Mouse (Mus musculus) hindbrain, embryonic 14.5 days (tissue): ENCODE measurements at regions not wholly inside any gene's neighbourhood (a gene's known extent, or its start where the extent isn't known, plus 50 kb on each side); places are given as distances from the start of the nearest gene placed in this dataset.
"Not testable (repeated sequence)": the region's sequence is repeated elsewhere in the genome, so short reads cannot be mapped to it uniquely, and the experiment has no call there.

Source experiments
- ATAC-seq: fragments of 200-750 bp; cut with Nextera tagmentation; 2 replicates; pipeline ENCODE4 v1.8.0; 2017; ENCODE audit warnings: moderate number of reproducible peaks, mild to moderate bottlenecking, moderate TSS enrichment, moderate library complexity; ENCODE audit not compliant: low FRiP score
- DNase-seq: peaks from one replicate; pipeline ENCODE4 v3.0.0-alpha.2; 2015; ENCODE audit warnings: low spot score
- H3K27ac ChIP-seq: fragments of 300-500 bp; sonication (generic); 2 replicates; pipeline ENCODE4 v1.5.1; 2014; ENCODE audit warnings: mild to moderate bottlenecking, moderate library complexity
- H3K27me3 ChIP-seq: fragments of 300-500 bp; sonication (generic); 2 replicates; pipeline ENCODE4 v1.6.1; 2014; ENCODE audit warnings: mild to moderate bottlenecking, low read length, mixed read lengths; ENCODE audit not compliant: control insufficient read depth, insufficient read depth
- H3K36me3 ChIP-seq: fragments of 300-500 bp; sonication (generic); replicated peaks from 2 replicates; pipeline ENCODE4 v1.6.1; 2014; ENCODE audit not compliant: control insufficient read depth, insufficient read depth
- H3K4me1 ChIP-seq: fragments of 300-500 bp; sonication (generic); replicated peaks from 2 replicates; pipeline ENCODE4 v1.6.1; 2014; ENCODE audit warnings: antibody characterized with exemption, low read length, mixed read lengths; ENCODE audit not compliant: control insufficient read depth, insufficient read depth
- H3K4me2 ChIP-seq: fragments of 300-500 bp; sonication (generic); replicated peaks from 2 replicates; pipeline ENCODE4 v1.6.1; 2014; ENCODE audit warnings: mild to moderate bottlenecking, moderate library complexity
- H3K4me3 ChIP-seq: fragments of 300-500 bp; sonication (generic); replicated peaks from 2 replicates; pipeline ENCODE4 v1.5.1; 2014; ENCODE audit warnings: mild to moderate bottlenecking, low read length
- H3K9ac ChIP-seq: fragments of 300-500 bp; sonication (generic); 2 replicates; pipeline ENCODE4 v1.6.1; 2014
- H3K9me3 ChIP-seq: fragments of 300-500 bp; sonication (generic); 2 replicates; pipeline ENCODE4 v1.6.1; 2016; ENCODE audit warnings: low read length; ENCODE audit not compliant: control insufficient read depth
- WGBS: fragments of 180-500 bp; shearing (Covaris S2); extraction: QIAGEN DNeasy Blood & Tissue Kit; methylation state at CpG from one replicate; pipeline ENCODE4 v1.1.7; 2014; 5-methylcytosine and 5-hydroxymethylcytosine counted together

GRCm38 (mm10) chr1:149327171-149327570, 633.9 kb downstream of the Pla2g4a start:
- Histone ChIP-seq H3K4me1 (no peaks in the 10 kb centered on the region), H3K27ac (no peak overlapping the region), H3K4me3 (no peak overlapping the region), H3K9ac (no peak overlapping the region), H3K4me2 (no peak overlapping the region), H3K27me3 (no peaks in the 10 kb centered on the region), H3K9me3 (no peaks in the 10 kb centered on the region), H3K36me3 (no peaks in the 10 kb centered on the region)
- ATAC-seq = no peak
- WGBS = 68% methylated on average over 3 of the region's 3 CpGs
- no peak for DNase-seq

- H3K36me3 ChIP-seq = no peaks in the 10 kb centered on the region
- no peak overlapping the region for H3K4me2 ChIP-seq
- no peak for DNase-seq
- no peaks in the 10 kb centered on the region for H3K9me3 ChIP-seq
- no peaks in the 10 kb centered on the region for H3K4me1 ChIP-seq
- H3K9ac ChIP-seq = no peak overlapping the region
- no peaks in the 10 kb centered on the region for H3K27me3 ChIP-seq
- no peak overlapping the region for H3K27ac ChIP-seq
- no peak for ATAC-seq
- WGBS = 72% methylated on average over 1 of the region's 1 CpGs
- H3K4me3 ChIP-seq = no peak overlapping the region
These were observed 638.0 kb downstream of the Pla2g4a start for GRCm38 (mm10) chr1:149323095-149323494.

GRCm38 (mm10) chr1:149289725-149290124, 671.4 kb downstream of the Pla2g4a start:
- H3K27ac ChIP-seq = no peak overlapping the region
- no peak overlapping the region for H3K4me3 ChIP-seq
- H3K36me3 ChIP-seq = no peaks in the 10 kb centered on the region
- H3K4me1 ChIP-seq = no peaks in the 10 kb centered on the region
- ATAC-seq (no peak), DNase-seq (no peak)
- no peak overlapping the region for H3K9ac ChIP-seq
- no peaks in the 10 kb centered on the region for H3K27me3 ChIP-seq
- no peak overlapping the region for H3K4me2 ChIP-seq
- H3K9me3 ChIP-seq = no peaks in the 10 kb centered on the region
- 95% methylated on average over 1 of the region's 1 CpGs for WGBS

DNA sequence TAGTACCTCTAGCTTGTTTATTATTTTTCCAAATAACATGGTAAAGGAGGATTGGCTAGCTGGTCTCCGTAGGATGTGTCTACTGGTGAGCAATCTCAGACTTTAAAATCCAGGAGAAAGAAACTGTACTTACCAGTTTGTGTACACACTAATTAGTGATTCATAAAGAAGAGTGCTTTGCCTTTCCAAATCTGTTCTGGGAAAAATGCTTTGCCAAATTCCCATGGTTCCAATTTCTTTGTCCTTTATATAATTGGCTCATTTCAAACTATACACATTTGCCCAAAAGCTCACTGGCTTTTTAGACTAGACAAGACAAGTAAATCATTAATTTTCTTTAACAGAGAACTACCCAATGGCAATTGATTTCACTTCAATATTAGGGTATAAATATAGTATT, 686.2 kb downstream of the Pla2g4a start:
- Histone ChIP-seq H3K9me3 (no peaks in the 10 kb centered on the region), H3K4me1 (no peaks in the 10 kb centered on the region), H3K36me3 (no peaks in the 10 kb centered on the region), H3K4me3 (no peak overlapping the region), H3K9ac (no peak overlapping the region), H3K27me3 (no peaks in the 10 kb centered on the region), H3K4me2 (no peak overlapping the region), H3K27ac (no peak overlapping the region)
- ATAC-seq (no peak), DNase-seq (no peak)
- WGBS = 83% methylated on average over 1 of the region's 1 CpGs

GRCm38 (mm10) chr1:149256866-149257265, 704.2 kb downstream of the Pla2g4a start:
- no peak overlapping the region for H3K4me3 ChIP-seq
- DNase-seq = no peak
- H3K4me1 ChIP-seq = no peaks in the 10 kb centered on the region
- no peak overlapping the region for H3K27ac ChIP-seq
- no peaks in the 10 kb centered on the region for H3K9me3 ChIP-seq
- ATAC-seq = no peak; the same call in 1 of the 2 replicates
- H3K4me2 ChIP-seq = no peak overlapping the region
- no peaks in the 10 kb centered on the region for H3K27me3 ChIP-seq
- no peaks in the 10 kb centered on the region for H3K36me3 ChIP-seq
- 55% methylated on average over 3 of the region's 3 CpGs for WGBS
- no peak overlapping the region for H3K9ac ChIP-seq

DNA sequence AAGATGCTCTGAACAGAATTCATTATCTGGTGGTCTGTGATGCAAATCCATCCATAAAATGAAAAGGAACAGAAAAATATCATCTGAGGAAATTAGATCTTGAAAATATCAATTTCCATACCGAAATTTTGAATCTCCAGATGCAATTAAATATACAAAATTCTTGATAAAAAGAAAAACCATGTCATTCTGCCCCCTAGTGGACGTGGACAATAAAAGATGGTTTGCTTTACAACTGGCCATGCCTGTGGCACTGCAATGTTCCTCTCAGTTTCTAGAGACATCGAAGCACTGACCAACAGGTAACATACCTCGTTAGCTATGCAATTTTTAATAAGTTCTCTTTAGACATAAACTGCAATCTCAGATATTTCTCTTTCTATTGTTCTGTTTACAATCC, 706.9 kb downstream of the Pla2g4a start:
- Histone ChIP-seq H3K9ac (no peak overlapping the region), H3K9me3 (no peaks in the 10 kb centered on the region), H3K36me3 (no peaks in the 10 kb centered on the region), H3K4me2 (no peak overlapping the region), H3K27me3 (no peaks in the 10 kb centered on the region), H3K4me1 (no peaks in the 10 kb centered on the region), H3K27ac (no peak overlapping the region), H3K4me3 (no peak overlapping the region)
- no peak for ATAC-seq
- no peak for DNase-seq
- WGBS = 55% methylated on average over 4 of the region's 4 CpGs

DNA sequence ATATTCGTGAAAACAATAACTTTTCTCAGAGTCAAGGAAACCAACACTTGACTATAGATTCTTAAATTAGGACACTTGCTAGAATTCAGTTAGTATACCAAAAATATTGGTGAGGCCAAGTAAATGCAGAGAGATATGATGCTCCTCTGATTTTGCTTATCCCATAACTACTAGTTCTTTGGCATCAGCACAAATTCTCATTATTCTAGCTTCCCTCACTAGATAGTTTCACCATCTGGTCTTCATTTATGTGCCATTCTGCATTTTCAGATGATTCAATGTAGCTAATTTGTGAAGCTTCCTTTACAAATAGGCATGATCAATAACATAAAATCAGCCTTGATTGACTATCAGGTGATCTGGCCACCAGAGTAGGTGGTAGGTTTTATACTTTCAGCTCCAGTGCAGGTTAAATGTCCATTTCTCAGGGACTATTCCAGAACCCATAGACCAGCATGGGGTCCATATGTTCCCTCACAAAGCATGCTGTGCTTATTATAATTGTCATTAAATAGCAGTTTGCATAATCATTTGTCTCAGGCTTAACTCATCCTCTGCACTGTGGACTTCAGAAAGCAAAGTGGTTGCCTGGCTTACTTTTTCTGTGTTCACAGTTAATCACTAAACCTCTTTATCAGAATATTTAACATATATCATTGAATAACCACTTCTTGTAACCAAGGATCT, 722.6 kb downstream of the Pla2g4a start:
- H3K4me1 ChIP-seq = no peaks in the 10 kb centered on the region
- no peak overlapping the region for H3K4me3 ChIP-seq
- no peak for DNase-seq
- no peaks in the 10 kb centered on the region for H3K36me3 ChIP-seq
- 89% methylated on average over 1 of the region's 1 CpGs for WGBS
- 0 out of 2 replicates have a peak, but pooled peaks have one; percentile 57 for ATAC-seq
- H3K9ac ChIP-seq = no peak overlapping the region
- H3K27me3 ChIP-seq = no peaks in the 10 kb centered on the region
- no peaks in the 10 kb centered on the region for H3K9me3 ChIP-seq
- no peak overlapping the region for H3K27ac ChIP-seq
- H3K4me2 ChIP-seq = no peak overlapping the region

DNA sequence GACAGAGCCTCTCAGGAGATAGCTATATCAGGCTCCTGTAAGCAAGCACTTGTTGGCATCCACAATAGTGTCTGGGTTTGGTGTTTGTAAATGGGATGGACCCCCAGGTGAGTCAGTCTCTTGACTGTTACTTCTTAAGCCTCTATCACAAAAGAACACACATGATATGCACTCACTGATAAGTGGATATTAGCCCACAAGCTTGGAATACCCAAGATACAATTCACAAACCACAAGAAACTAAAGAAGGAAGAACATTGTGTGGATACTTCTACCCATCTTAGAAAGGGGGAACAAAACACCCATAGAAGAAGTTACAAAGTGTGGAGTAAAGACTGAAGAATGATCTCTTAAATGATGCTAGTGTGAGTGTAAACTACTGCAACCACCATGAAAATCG, 733.9 kb downstream of the Pla2g4a start:
- not testable (repeated sequence) for H3K4me1 ChIP-seq, H3K27ac ChIP-seq, H3K9me3 ChIP-seq, H3K27me3 ChIP-seq, H3K9ac ChIP-seq, DNase-seq, H3K4me2 ChIP-seq, H3K36me3 ChIP-seq, H3K4me3 ChIP-seq, ATAC-seq
- 93% methylated on average over 1 of the region's 1 CpGs for WGBS

GRCm38 (mm10) chr1:149226400-149226799, 734.7 kb downstream of the Pla2g4a start:
- Histone ChIP-seq H3K9me3 (peaks cover 6% of the 10 kb centered on the region; the same call in 1 of the 2 replicates), H3K36me3 (no peaks in the 10 kb centered on the region), H3K4me1 (no peaks in the 10 kb centered on the region), H3K4me2 (no peak overlapping the region), H3K27ac (no peak overlapping the region), H3K27me3 (no peaks in the 10 kb centered on the region), H3K9ac (no peak overlapping the region), H3K4me3 (no peak overlapping the region)
- ATAC-seq = no peak
- no peak for DNase-seq

- DNase-seq (no peak), ATAC-seq (no peak)
- WGBS = 96% methylated on average over 1 of the region's 1 CpGs
- Histone ChIP-seq H3K4me1 (no peaks in the 10 kb centered on the region), H3K9me3 (no peaks in the 10 kb centered on the region), H3K27ac (no peak overlapping the region), H3K4me3 (no peak overlapping the region), H3K9ac (no peak overlapping the region), H3K27me3 (no peaks in the 10 kb centered on the region), H3K4me2 (no peak overlapping the region), H3K36me3 (no peaks in the 10 kb centered on the region)
These were observed 758.5 kb downstream of the Pla2g4a start for GRCm38 (mm10) chr1:149202631-149203030.
